13 mouse cellular contexts compared by ENCODE assay signal in genomic region chr10:89521790-89522431, GRCm38 (mm10). TPM values are rescaled to one million over a fixed set of nuclear protein-coding genes. Genes with fewer than 3 reads are reported as not detected.
DNase-seq lines count a peak whose midpoint lies in the region; ATAC-seq and TF ChIP-seq lines count a peak whose summit lies in the region.
"Had no signal": no experiment of that assay in that cellular context is flagged by ENCODE, and none has a peak within 500 bp of the region (broad histone marks: within the 10 kb centered on the region; RNA-seq: fewer than 3 reads in every experiment).

No protein-coding gene starts in this region.

- no peak for TF ChIP-seq EP300 in lung, postnatal 0 days (IDR thresholded peaks at IDR 0.05)

- H3K36me3 ChIP-seq in lung, postnatal 0 days (ENCODE audit: insufficient read depth, low read length), result no peaks in the 10 kb centered on the region
- H3K36me3 ChIP-seq in intestine, postnatal 0 days (ENCODE audit: control insufficient read depth, insufficient read depth), result no peaks in the 10 kb centered on the region
- H3K36me3 ChIP-seq: forebrain, embryonic 12.5 days had no signal

- no peak overlapping the region for H3K4me2 ChIP-seq in lung, postnatal 0 days (replicated peaks; ENCODE audit: low read depth, low read length)
- H3K4me2 ChIP-seq in intestine, postnatal 0 days (replicated peaks; ENCODE audit: low read depth), result no peak overlapping the region
- H3K4me2 ChIP-seq: forebrain, embryonic 12.5 days had no signal

- TF ChIP-seq CTCF in lung, postnatal 0 days (IDR thresholded peaks at IDR 0.05), result no peak
- no peak for TF ChIP-seq CTCF in intestine, postnatal 0 days (IDR thresholded peaks at IDR 0.05; ENCODE audit: low read depth)

- 40% methylated on average over 9 of the region's 9 CpGs for WGBS in lung, postnatal 0 days
- WGBS in intestine, postnatal 0 days, result 42% methylated on average over 9 of the region's 9 CpGs

- H3K9me3 ChIP-seq in lung, postnatal 0 days (ENCODE audit: low read length), result no peaks in the 10 kb centered on the region
- no peaks in the 10 kb centered on the region for H3K9me3 ChIP-seq in intestine, postnatal 0 days (ENCODE audit: control insufficient read depth)
- H3K9me3 ChIP-seq: forebrain, embryonic 12.5 days had no signal

- ATAC-seq in lung, postnatal 0 days, result peak; percentile 57
- peak; percentile 72 for ATAC-seq in intestine, postnatal 0 days

- no peaks in the 10 kb centered on the region for H3K4me1 ChIP-seq in lung, postnatal 0 days (ENCODE audit: insufficient read depth, low read depth, low read length)
- no peaks in the 10 kb centered on the region for H3K4me1 ChIP-seq in intestine, postnatal 0 days (replicated peaks; ENCODE audit: control insufficient read depth, insufficient read depth, low read length)
- H3K4me1 ChIP-seq: forebrain, embryonic 12.5 days had no signal

- DNase-seq in heart, adult 11 months, result peak; percentile 23
- no peak for DNase-seq in heart, adult 9 months (ENCODE audit: low spot score in 2 of 2)
- peak; percentile 27 for DNase-seq in lung, postnatal 0 days (ENCODE audit: low spot score)
- no peak for DNase-seq in lung, postnatal 36 days
- peak; percentile 47 for DNase-seq in thymus, postnatal 14 days
- DNase-seq in left cerebral cortex, adult 9 months (ENCODE audit: low spot score in 2 of 2), result no peak
- DNase-seq in embryo, embryonic 10 days (ENCODE audit: low spot score), result no peak
- DNase-seq: adrenal gland, postnatal 10 days; gastrocnemius, postnatal 36 days; right cerebral cortex, adult 18-20 months had no signal

- no peak overlapping the region for H3K27ac ChIP-seq in lung, postnatal 0 days (ENCODE audit: low read length)
- H3K27ac ChIP-seq in intestine, postnatal 0 days (ENCODE audit: low read depth, low read length), result peak overlapping the region; percentile 21
- H3K27ac ChIP-seq: forebrain, embryonic 12.5 days had no signal

- H3K27me3 ChIP-seq in lung, postnatal 0 days (replicated peaks; ENCODE audit: insufficient read depth, low read length), result no peaks in the 10 kb centered on the region
- H3K27me3 ChIP-seq in intestine, postnatal 0 days (replicated peaks; ENCODE audit: control insufficient read depth, insufficient read depth, low read length), result no peaks in the 10 kb centered on the region
- H3K27me3 ChIP-seq: forebrain, embryonic 12.5 days had no signal

- H3K4me3 ChIP-seq in lung, postnatal 0 days (ENCODE audit: low read depth, low read length), result no peak overlapping the region
- no peak overlapping the region for H3K4me3 ChIP-seq in intestine, postnatal 0 days (ENCODE audit: low read depth, low read length)
- H3K4me3 ChIP-seq: forebrain, embryonic 12.5 days had no signal

- H3K9ac ChIP-seq in lung, postnatal 0 days (replicated peaks; ENCODE audit: low read depth), result no peak overlapping the region
- H3K9ac ChIP-seq in intestine, postnatal 0 days (ENCODE audit: low read depth, low read length), result no peak overlapping the region
- H3K9ac ChIP-seq: forebrain, embryonic 12.5 days had no signal

RNA-seq across cellular contexts. Expression of gene Nr1h4, which starts 11.5 kb away (rescaled TPM):
- polyA plus RNA-seq in lung, postnatal 0 days (2015; fragmentation: Nextera tagmentation; extraction: Ambion mirVana), result 0.07 TPM in 1 of 2 replicates, not detected in the other
- polyA plus RNA-seq in intestine, postnatal 0 days (2015; fragmentation: Nextera tagmentation; extraction: Ambion mirVana), result 117 and 139 TPM in 2 replicates
- polyA plus RNA-seq: embryonic facial prominence, embryonic 11.5 days; forebrain, embryonic 12.5 days had no signal

Comparison
In these comparisons a context has a peak if more than half of its experiments do, and no peak if none do; other contexts are left out.
1. DNase-seq: peak in heart, adult 11 months (single experiment), lung, postnatal 0 days (single experiment) and thymus, postnatal 14 days (single experiment); none in heart, adult 9 months (0 of 2), lung, postnatal 36 days (single experiment), left cerebral cortex, adult 9 months (0 of 2) and embryo, embryonic 10 days (single experiment).
2. RNA of gene Nr1h4, which starts 11.5 kb away (polyA plus RNA-seq): 117 to 139 TPM in intestine, postnatal 0 days; 0.07 TPM in lung, postnatal 0 days; every median in the first group is over 100 times any median in the second.